Mouse (Mus musculus) brain, embryonic 14.5 days (tissue): ENCODE data around the gene Epha8.

Source experiments
- CTCF ChIP-seq: fragments of 200-500 bp; IDR thresholded peaks from 2 replicates; pipeline ENCODE4 v1.5.1; 2012; ENCODE audit warnings: inconsistent platforms, mild to moderate bottlenecking, moderate library complexity, borderline replicate concordance; ENCODE audit not compliant: insufficient read depth, insufficient read length; ENCODE audit errors: extremely low read depth
- POLR2A ChIP-seq: fragments of 200-500 bp; IDR thresholded peaks from 2 replicates; pipeline ENCODE4 v1.6.1; 2012; ENCODE audit warnings: mild to moderate bottlenecking, inconsistent platforms, borderline replicate concordance; ENCODE audit not compliant: poor library complexity, insufficient read depth, insufficient read length, severe bottlenecking; ENCODE audit errors: extremely low read depth

DNA sequence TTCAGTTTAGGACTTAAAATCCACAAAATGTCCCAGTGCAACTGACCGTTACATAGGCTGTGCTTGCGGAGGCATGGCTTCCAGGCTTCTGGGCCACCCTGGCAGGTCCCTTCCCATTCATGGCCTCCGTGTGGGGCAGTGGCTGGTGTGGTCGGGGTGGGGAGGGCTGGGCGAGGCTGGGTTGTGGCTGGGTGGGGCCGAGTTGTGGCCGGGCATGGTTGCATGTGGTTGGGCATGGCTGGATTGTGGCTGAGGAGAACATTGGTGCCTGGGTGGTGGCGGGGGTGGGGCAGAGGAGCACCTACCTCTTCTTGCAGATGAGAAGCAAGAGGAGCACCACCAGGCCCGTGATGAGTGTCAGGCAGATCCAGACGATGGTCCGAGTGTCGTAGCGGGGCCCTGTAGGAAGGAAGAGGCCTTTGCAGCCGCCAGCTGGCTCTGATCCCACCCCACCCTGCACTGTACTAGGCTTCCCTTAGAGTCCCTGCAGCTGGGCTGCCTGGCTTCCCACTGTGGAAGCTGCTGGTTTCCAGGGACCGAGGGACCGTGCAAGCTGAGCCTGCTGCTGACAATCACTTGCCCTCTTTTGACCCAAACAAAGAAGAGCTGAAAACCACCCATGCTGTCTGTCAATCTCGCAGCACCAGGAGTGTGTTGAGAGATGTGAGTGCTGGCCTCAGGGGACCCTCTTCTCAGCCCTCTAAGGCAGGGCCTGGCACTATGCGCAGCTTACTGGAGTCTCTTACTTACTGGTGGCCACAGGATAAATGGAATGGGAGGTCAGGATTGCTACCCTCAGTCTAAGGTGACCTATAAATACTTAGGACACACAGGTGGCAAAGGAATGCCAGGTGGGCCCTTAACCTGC, 21.6 kb downstream of the Epha8 start:
- TF ChIP-seq CTCF (no peak), POLR2A (no peak)
